Mouse (Mus musculus) embryonic facial prominence, embryonic 11.5 days (tissue): ENCODE data around the gene Acta2. TPM values are rescaled to one million over a fixed set of nuclear protein-coding genes. Genes with fewer than 3 reads are reported as not detected.
"Not testable (repeated sequence)": the region's sequence is repeated elsewhere in the genome, so short reads cannot be mapped to it uniquely, and the experiment has no call there.

Experiments
- ATAC-seq: fragments of 200-750 bp; cut with Nextera tagmentation; replicated peaks from 2 replicates; pipeline ENCODE4 v1.8.0; 2017; ENCODE audit warnings: low read depth; ENCODE audit not compliant: insufficient number of reproducible peaks, low FRiP score, low TSS enrichment
- DNase-seq: peaks from one replicate; pipeline ENCODE4 v3.0.0-alpha.2; 2015; ENCODE audit warnings: low spot score
- H3K27ac ChIP-seq: fragments of 300-500 bp; sonication (generic); replicated peaks from 2 replicates; pipeline ENCODE4 v1.5.1; 2014; ENCODE audit warnings: mild to moderate bottlenecking, low read depth, low read length, control low read depth
- H3K27me3 ChIP-seq: fragments of 300-500 bp; sonication (generic); 2 replicates; pipeline ENCODE4 v1.6.1; 2014; ENCODE audit warnings: mild to moderate bottlenecking, low read length, moderate library complexity, mixed read lengths; ENCODE audit not compliant: control insufficient read depth, insufficient read depth
- H3K36me3 ChIP-seq: fragments of 300-500 bp; sonication (generic); replicated peaks from 2 replicates; pipeline ENCODE4 v1.6.1; 2014; ENCODE audit warnings: low read depth, mild to moderate bottlenecking, low read length, moderate library complexity, mixed read lengths; ENCODE audit not compliant: control insufficient read depth, insufficient read depth
- H3K4me1 ChIP-seq: fragments of 300-500 bp; sonication (generic); 2 replicates; pipeline ENCODE4 v1.6.1; 2014; ENCODE audit warnings: low read length, mixed read lengths; ENCODE audit not compliant: control insufficient read depth, insufficient read depth
- H3K4me2 ChIP-seq: fragments of 300-500 bp; sonication (generic); 2 replicates; pipeline ENCODE4 v1.6.1; 2014; ENCODE audit warnings: low read depth, mild to moderate bottlenecking, control low read depth, low read length, moderate library complexity
- H3K4me3 ChIP-seq: fragments of 300-500 bp; sonication (generic); 2 replicates; pipeline ENCODE4 v1.5.1; 2014; ENCODE audit warnings: low read depth, low read length, control low read depth
- H3K9ac ChIP-seq: fragments of 300-500 bp; sonication (generic); replicated peaks from 2 replicates; pipeline ENCODE4 v1.6.1; 2014; ENCODE audit warnings: mild to moderate bottlenecking, control low read depth, low read length
- H3K9me3 ChIP-seq: fragments of 300-500 bp; sonication (generic); replicated peaks from 2 replicates; pipeline ENCODE4 v1.6.1; 2016; ENCODE audit warnings: mild to moderate bottlenecking, low read length, inconsistent platforms, mixed read lengths; ENCODE audit not compliant: control insufficient read depth
- WGBS: fragments of 180-500 bp; shearing (Covaris S2); extraction: QIAGEN DNeasy Blood & Tissue Kit; methylation state at CpG from one replicate; pipeline ENCODE4 v1.1.7; 2014; 5-methylcytosine and 5-hydroxymethylcytosine counted together
- polyA plus RNA-seq: library from polyadenylated mRNA; unstranded; fragments of >200 nt; fragmentation: Nextera tagmentation; extraction: Ambion mirVana; gene quantifications from 2 replicates; pipeline ENCODE4 v1.2.1, GENCODE M21; 2014

Gene Acta2
- polyA plus RNA-seq, 1 experiment from 2014 or later, result 59.8 TPM

DNA sequence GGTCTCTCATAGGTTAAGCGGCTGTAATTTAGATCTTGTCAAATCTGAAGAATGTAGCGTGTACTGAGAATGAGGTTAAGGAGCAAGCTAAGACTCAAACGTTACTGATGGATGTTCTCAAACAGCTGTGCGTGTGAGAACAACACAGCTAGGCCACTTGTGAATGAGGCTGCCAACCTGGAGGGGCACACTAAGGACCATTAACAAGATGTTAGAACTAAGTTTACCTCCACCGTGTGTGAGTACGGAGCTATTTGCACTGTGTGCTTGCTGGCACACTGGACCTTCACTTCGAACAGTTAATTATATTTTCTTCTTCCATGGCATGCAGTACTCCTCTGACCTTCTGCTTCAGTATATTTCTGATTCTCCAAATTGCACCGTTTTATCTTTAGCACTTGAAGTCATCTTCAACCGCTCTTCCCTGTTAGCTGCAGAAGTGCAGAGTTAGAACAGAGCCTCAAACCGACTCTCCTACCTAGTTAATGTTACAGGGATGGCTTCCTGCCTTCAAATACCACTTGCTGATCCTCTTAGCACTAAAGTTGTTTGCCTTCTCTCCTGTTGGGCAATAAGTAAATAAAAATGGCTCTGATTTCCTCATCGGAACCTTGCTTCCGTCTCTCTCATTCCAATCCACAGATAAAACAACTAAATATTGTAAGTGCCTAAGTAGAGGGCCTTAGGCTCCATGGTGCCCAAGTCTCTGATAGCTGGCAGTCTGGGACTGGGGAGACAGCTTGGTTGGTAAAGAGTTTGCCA lies 42.7 kb downstream of the Acta2 start:
- no peak overlapping the region for H3K4me3 ChIP-seq
- H3K27ac ChIP-seq, result no peak overlapping the region
- no peaks in the 10 kb centered on the region for H3K36me3 ChIP-seq
- no peaks in the 10 kb centered on the region for H3K27me3 ChIP-seq
- no peak overlapping the region for H3K4me2 ChIP-seq
- DNase-seq (no peak), ATAC-seq (no peak)
- no peak overlapping the region for H3K9ac ChIP-seq
- no peaks in the 10 kb centered on the region for H3K9me3 ChIP-seq
- 87% methylated on average over 12 of the region's 12 CpGs for WGBS
- no peaks in the 10 kb centered on the region for H3K4me1 ChIP-seq

DNA sequence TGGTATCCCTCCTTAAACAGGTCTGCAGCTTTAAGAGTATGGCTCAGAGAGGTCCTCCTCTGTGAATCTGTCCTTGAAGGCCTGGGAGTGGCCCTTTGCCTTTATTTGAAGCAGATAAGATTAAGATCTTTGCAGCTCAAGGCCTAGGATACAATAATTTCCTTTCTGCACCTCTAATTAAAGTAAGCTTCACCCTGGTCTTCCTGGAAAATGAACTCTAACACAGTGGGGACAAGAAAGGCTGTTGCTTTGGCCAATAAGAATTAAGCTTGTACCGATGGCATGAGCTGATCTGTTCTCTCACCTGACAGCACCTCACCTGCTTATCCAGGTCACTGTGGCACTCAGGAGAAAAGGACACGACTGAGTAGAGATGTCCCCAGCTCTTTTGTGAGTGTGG lies 44.5 kb downstream of the Acta2 start:
- Histone ChIP-seq H3K9ac (no peak overlapping the region), H3K4me2 (no peak overlapping the region), H3K36me3 (no peaks in the 10 kb centered on the region), H3K27ac (no peak overlapping the region), H3K4me1 (no peaks in the 10 kb centered on the region), H3K4me3 (no peak overlapping the region), H3K9me3 (no peaks in the 10 kb centered on the region), H3K27me3 (no peaks in the 10 kb centered on the region)
- DNase-seq (no peak), ATAC-seq (no peak)
- WGBS, result 66% methylated on average over 2 of the region's 2 CpGs

GRCm38 (mm10) chr19:34209930-34210581 lies 45.3 kb downstream of the Acta2 start:
- H3K27ac ChIP-seq, result no peak overlapping the region
- 68% methylated on average over 8 of the region's 8 CpGs for WGBS
- no peak overlapping the region for H3K4me3 ChIP-seq
- DNase-seq, result no peak
- no peak overlapping the region for H3K4me2 ChIP-seq
- H3K36me3 ChIP-seq, result no peaks in the 10 kb centered on the region
- H3K9ac ChIP-seq, result no peak overlapping the region
- no peaks in the 10 kb centered on the region for H3K4me1 ChIP-seq
- H3K9me3 ChIP-seq, result no peaks in the 10 kb centered on the region
- no peak for ATAC-seq
- no peaks in the 10 kb centered on the region for H3K27me3 ChIP-seq

GRCm38 (mm10) chr19:34209031-34209430 lies 46.4 kb downstream of the Acta2 start:
- Histone ChIP-seq H3K27me3 (no peaks in the 10 kb centered on the region), H3K9ac (no peak overlapping the region), H3K36me3 (no peaks in the 10 kb centered on the region), H3K27ac (no peak overlapping the region), H3K4me2 (no peak overlapping the region), H3K4me1 (no peaks in the 10 kb centered on the region), H3K9me3 (no peaks in the 10 kb centered on the region), H3K4me3 (no peak overlapping the region)
- ATAC-seq (no peak), DNase-seq (no peak)
- WGBS, result 86% methylated on average over 3 of the region's 3 CpGs

DNA sequence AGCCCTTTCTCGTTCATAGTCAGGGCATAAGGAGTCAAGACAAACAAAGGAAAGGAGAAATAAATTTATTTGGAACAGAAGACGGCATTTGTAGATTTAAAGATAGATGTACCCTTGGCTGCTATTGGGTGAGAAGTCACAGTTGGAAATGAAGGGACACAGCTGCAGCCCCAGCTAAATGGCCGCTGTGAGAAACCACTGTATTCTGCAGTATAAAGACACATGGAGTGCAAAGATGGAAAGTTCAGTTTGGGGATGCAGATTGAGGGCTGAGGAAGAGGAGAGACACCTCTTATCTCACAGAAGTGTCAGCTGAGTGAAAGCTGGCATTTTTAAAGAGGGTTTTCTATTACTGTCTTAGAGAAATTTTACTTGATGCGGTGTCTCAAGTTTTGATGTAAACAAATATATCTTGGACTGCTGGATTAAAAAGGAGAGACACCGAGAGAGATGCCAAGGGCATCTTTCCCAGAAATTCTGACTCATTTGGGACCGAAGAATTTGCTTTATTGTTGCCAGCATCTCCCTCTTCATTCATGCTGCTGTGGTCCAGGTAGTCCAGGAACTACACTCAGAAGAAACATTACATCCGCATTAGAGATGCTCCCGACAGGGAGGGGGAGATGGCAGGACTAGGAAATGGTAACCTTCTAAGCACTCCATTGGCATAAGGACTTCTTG lies 48.5 kb downstream of the Acta2 start:
- H3K4me3 ChIP-seq, result no peak overlapping the region
- H3K27me3 ChIP-seq, result no peaks in the 10 kb centered on the region
- ATAC-seq, result no peak
- 89% methylated on average over 8 of the region's 8 CpGs for WGBS
- H3K36me3 ChIP-seq, result no peaks in the 10 kb centered on the region
- no peak overlapping the region for H3K27ac ChIP-seq
- no peaks in the 10 kb centered on the region for H3K4me1 ChIP-seq
- no peak for DNase-seq
- no peaks in the 10 kb centered on the region for H3K9me3 ChIP-seq
- no peak overlapping the region for H3K9ac ChIP-seq
- H3K4me2 ChIP-seq, result no peak overlapping the region

GRCm38 (mm10) chr19:34206128-34206527 lies 49.3 kb downstream of the Acta2 start:
- H3K36me3 ChIP-seq, H3K9me3 ChIP-seq, H3K27ac ChIP-seq, H3K4me3 ChIP-seq, H3K27me3 ChIP-seq, H3K9ac ChIP-seq, ATAC-seq, DNase-seq, H3K4me2 ChIP-seq, H3K4me1 ChIP-seq: not testable (repeated sequence)
- 74% methylated on average over 3 of the region's 4 CpGs for WGBS

GRCm38 (mm10) chr19:34202668-34203067 lies 52.7 kb downstream of the Acta2 start:
- Histone ChIP-seq H3K36me3 (no peaks in the 10 kb centered on the region), H3K4me1 (no peaks in the 10 kb centered on the region), H3K4me3 (no peak overlapping the region), H3K9me3 (no peaks in the 10 kb centered on the region), H3K9ac (no peak overlapping the region), H3K27ac (no peak overlapping the region), H3K27me3 (no peaks in the 10 kb centered on the region), H3K4me2 (no peak overlapping the region)
- DNase-seq, result no peak
- ATAC-seq, result no peak
- WGBS, result 77% methylated on average over 2 of the region's 2 CpGs

DNA sequence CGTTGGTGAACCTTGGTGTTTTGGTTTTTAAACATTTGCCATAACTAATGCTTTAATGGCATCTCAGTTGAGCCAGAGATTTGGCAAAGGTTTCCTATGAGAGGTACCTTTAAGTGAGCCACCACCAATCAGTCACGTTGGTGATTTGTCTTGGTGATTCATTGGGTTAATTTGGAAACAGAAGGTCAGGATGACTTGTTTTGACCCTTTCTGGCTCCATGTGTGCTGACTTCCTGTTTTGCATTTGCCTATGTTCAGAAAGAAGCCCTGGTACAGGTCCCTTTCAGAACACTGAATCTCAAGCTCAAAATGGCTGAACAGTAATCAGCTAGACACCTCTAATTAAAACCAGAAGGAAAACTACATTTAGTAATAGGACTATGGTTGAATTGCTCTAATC lies 55.9 kb downstream of the Acta2 start:
- Histone ChIP-seq H3K27ac (no peak overlapping the region), H3K4me3 (no peak overlapping the region), H3K4me1 (no peaks in the 10 kb centered on the region), H3K4me2 (no peak overlapping the region), H3K36me3 (no peaks in the 10 kb centered on the region), H3K9ac (no peak overlapping the region), H3K27me3 (no peaks in the 10 kb centered on the region), H3K9me3 (no peaks in the 10 kb centered on the region)
- WGBS, result 35% methylated on average over 2 of the region's 2 CpGs
- DNase-seq, result no peak
- ATAC-seq, result no peak
